Mouse (Mus musculus): ENCODE data around the gene Unc13b.

GRCm38 (mm10) chr4:43189381-43189780, 130.6 kb downstream of the Unc13b start:
- TF ChIP-seq CTCF (IDR thresholded peaks at IDR 0.05; ENCODE audit: low read depth, low read length) (no peak), POLR2A (IDR thresholded peaks at IDR 0.05; ENCODE audit: borderline replicate concordance, low read depth, low read length) (no peak)
